Mouse (Mus musculus): ENCODE measurements around the gene Usp38. TPM values are rescaled to one million over a fixed set of nuclear protein-coding genes. Genes with fewer than 3 reads are reported as not detected.

Usp38 gene
- polyA plus RNA-seq, 1 experiment from 2014 or later, result 20.0 TPM

DNA sequence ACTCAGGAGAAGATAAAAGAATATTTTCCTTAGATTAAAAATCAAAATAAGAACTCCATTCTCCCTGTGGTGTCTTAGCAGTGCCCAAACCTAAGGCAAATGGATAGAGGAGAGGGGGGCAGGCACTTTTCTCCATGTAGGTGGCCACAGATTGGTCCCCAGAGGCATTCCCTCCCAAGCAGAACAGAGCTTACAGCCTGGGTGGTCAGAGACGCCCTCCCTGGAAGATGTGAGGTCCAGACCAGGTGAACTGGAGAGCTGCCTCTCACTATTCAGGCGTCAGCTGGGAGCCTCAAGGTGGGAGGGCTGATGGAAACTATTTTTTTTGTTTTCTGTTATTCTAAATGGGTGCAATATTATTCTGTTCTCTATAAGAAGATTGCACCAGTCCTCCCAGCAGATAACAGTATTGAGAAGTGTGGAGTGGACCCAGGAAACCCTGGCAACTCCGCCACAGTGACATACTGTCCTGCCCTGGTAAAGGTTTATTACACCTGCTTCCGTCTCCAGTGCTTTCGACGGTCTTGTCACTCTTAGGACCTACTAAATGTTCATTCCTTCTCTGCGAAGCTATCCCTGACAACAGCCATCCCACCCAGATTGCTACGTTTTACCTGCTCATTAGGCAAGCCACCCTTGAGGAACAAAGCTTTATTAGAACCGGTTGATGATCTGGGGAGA, 55.0 kb downstream of the Usp38 start:
- peaks cover 9% of the 10 kb centered on the region; the same call in 1 of the 2 replicates for H3K9me3 ChIP-seq (replicated peaks)
- WGBS, result 47% methylated on average over 9 of the region's 9 CpGs
- H3K27ac ChIP-seq, result peak overlapping the region; percentile 37; the same call in 1 of the 2 replicates
- 0 out of 2 replicates have a peak overlapping the region, but pooled peaks have one; percentile 14 for H3K4me2 ChIP-seq
- H3K4me1 ChIP-seq, result peaks cover 16% of the 10 kb centered on the region; the same call in 1 of the 2 replicates
- H3K4me3 ChIP-seq (replicated peaks), result no peak overlapping the region
- no peaks in the 10 kb centered on the region for H3K36me3 ChIP-seq
- peak; percentile 55; the same call in 1 of the 2 replicates for ATAC-seq (replicated peaks; ENCODE audit: low FRiP score)
- H3K27me3 ChIP-seq, result no peaks in the 10 kb centered on the region
- no peak overlapping the region for H3K9ac ChIP-seq

DNA sequence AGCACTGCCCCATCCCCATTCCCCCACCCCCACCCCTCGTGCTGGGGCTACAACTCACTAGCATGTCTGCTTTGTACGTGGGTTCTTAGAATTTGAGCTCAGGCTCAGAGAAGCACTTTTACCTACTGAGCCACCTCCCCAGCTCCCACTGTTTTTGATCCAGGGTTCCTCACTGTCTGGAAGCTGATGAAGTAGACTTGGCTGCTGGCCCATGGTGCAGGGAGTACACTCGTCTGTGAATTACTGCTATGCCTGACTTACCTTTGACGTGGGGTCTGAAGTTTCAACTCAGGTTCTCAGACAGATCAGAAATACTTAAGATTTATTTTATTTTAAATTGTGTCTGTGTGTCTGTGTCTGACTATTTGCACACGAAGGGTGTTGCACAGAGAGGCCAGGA, 57.0 kb downstream of the Usp38 start:
- H3K4me3 ChIP-seq (replicated peaks), result no peak overlapping the region

GRCm38 (mm10) chr8:80952973-80953372, 61.8 kb downstream of the Usp38 start:
- Histone ChIP-seq H3K27me3 (no peaks in the 10 kb centered on the region), H3K27ac (no peak overlapping the region), H3K4me3 (replicated peaks) (no peak overlapping the region), H3K4me1 (peaks cover 24% of the 10 kb centered on the region), H3K9me3 (replicated peaks) (peaks cover 9% of the 10 kb centered on the region; the same call in 1 of the 2 replicates), H3K9ac (no peak overlapping the region), H3K36me3 (no peaks in the 10 kb centered on the region), H3K4me2 (no peak overlapping the region)
- ATAC-seq (replicated peaks; ENCODE audit: low FRiP score), result no peak
- 84% methylated on average over 3 of the region's 3 CpGs for WGBS

More for the DNA sequence above, 57.0 kb downstream of the Usp38 start:
- H3K9ac ChIP-seq, result no peak overlapping the region
- no peak overlapping the region for H3K27ac ChIP-seq
- peaks cover 9% of the 10 kb centered on the region; the same call in 1 of the 2 replicates for H3K9me3 ChIP-seq (replicated peaks)
- H3K4me2 ChIP-seq, result no peak overlapping the region
- peaks cover 16% of the 10 kb centered on the region; the same call in 1 of the 2 replicates for H3K4me1 ChIP-seq
- 38% methylated on average over 5 of the region's 5 CpGs for WGBS
- no peaks in the 10 kb centered on the region for H3K27me3 ChIP-seq
- peak; percentile 53 for ATAC-seq (replicated peaks; ENCODE audit: low FRiP score)
- no peaks in the 10 kb centered on the region for H3K36me3 ChIP-seq

- WGBS, result 40% methylated on average over 6 of the region's 6 CpGs
- H3K4me1 ChIP-seq, result peaks cover 24% of the 10 kb centered on the region
- no peak overlapping the region for H3K4me2 ChIP-seq
- ATAC-seq (replicated peaks; ENCODE audit: low FRiP score), result no peak
- no peak overlapping the region for H3K9ac ChIP-seq
- no peaks in the 10 kb centered on the region for H3K27me3 ChIP-seq
- H3K9me3 ChIP-seq (replicated peaks), result peaks cover 9% of the 10 kb centered on the region; the same call in 1 of the 2 replicates
- no peaks in the 10 kb centered on the region for H3K36me3 ChIP-seq
- no peak overlapping the region for H3K4me3 ChIP-seq (replicated peaks)
- 0 out of 2 replicates have a peak overlapping the region, but pooled peaks have one; percentile 41 for H3K27ac ChIP-seq
Observed at GRCm38 (mm10) chr8:80952235-80952915, 62.4 kb downstream of the Usp38 start.

GRCm38 (mm10) chr8:80948405-80949183, 66.1 kb downstream of the Usp38 start:
- peaks cover 24% of the 10 kb centered on the region for H3K4me1 ChIP-seq
- ATAC-seq (replicated peaks; ENCODE audit: low FRiP score), result no peak
- no peak overlapping the region for H3K4me3 ChIP-seq (replicated peaks)
- H3K4me2 ChIP-seq, result no peak overlapping the region
- no peaks in the 10 kb centered on the region for H3K9me3 ChIP-seq (replicated peaks)
- no peaks in the 10 kb centered on the region for H3K27me3 ChIP-seq
- H3K27ac ChIP-seq, result peak overlapping the region; percentile 14; the same call in 1 of the 2 replicates
- WGBS, result 57% methylated on average over 7 of the region's 7 CpGs
- H3K9ac ChIP-seq, result no peak overlapping the region
- no peaks in the 10 kb centered on the region for H3K36me3 ChIP-seq

- H3K27me3 ChIP-seq, result no peaks in the 10 kb centered on the region
- no peak overlapping the region for H3K4me2 ChIP-seq
- no peak overlapping the region for H3K4me3 ChIP-seq (replicated peaks)
- no peaks in the 10 kb centered on the region for H3K36me3 ChIP-seq
- no peaks in the 10 kb centered on the region for H3K9me3 ChIP-seq (replicated peaks)
- H3K27ac ChIP-seq, result no peak overlapping the region
- no peak for ATAC-seq (replicated peaks; ENCODE audit: low FRiP score)
- H3K4me1 ChIP-seq, result peaks cover 7% of the 10 kb centered on the region
- no peak overlapping the region for H3K9ac ChIP-seq
- 89% methylated on average over 3 of the region's 3 CpGs for WGBS
Observed at GRCm38 (mm10) chr8:80943742-80944141, 71.0 kb downstream of the Usp38 start.

DNA sequence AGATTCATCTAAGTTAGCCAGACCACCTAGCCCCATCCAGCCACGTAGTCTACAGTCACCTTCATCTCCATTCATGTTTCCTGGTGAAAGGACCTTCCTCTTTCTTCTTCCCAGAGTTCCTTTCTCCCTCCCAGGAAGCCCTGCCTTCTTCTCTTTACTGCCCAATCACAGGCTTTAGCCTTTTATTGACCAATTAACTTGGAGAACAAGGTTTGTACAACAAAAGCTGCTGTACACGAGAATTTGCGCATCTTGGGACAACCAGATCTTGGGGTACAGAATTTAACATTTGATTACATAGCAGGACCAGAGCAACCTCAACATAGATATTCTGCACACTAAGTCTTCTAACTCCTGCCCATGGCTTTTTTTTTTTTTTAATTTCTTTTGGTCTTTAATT, 73.1 kb downstream of the Usp38 start:
- H3K27me3 ChIP-seq, result no peaks in the 10 kb centered on the region
- ATAC-seq (replicated peaks; ENCODE audit: low FRiP score), result no peak
- no peaks in the 10 kb centered on the region for H3K9me3 ChIP-seq (replicated peaks)
- H3K4me3 ChIP-seq (replicated peaks), result no peak overlapping the region
- H3K4me1 ChIP-seq, result peaks cover 9% of the 10 kb centered on the region
- no peak overlapping the region for H3K4me2 ChIP-seq
- no peak overlapping the region for H3K9ac ChIP-seq
- WGBS, result 95% methylated on average over 3 of the region's 3 CpGs
- no peak overlapping the region for H3K27ac ChIP-seq
- H3K36me3 ChIP-seq, result no peaks in the 10 kb centered on the region

DNA sequence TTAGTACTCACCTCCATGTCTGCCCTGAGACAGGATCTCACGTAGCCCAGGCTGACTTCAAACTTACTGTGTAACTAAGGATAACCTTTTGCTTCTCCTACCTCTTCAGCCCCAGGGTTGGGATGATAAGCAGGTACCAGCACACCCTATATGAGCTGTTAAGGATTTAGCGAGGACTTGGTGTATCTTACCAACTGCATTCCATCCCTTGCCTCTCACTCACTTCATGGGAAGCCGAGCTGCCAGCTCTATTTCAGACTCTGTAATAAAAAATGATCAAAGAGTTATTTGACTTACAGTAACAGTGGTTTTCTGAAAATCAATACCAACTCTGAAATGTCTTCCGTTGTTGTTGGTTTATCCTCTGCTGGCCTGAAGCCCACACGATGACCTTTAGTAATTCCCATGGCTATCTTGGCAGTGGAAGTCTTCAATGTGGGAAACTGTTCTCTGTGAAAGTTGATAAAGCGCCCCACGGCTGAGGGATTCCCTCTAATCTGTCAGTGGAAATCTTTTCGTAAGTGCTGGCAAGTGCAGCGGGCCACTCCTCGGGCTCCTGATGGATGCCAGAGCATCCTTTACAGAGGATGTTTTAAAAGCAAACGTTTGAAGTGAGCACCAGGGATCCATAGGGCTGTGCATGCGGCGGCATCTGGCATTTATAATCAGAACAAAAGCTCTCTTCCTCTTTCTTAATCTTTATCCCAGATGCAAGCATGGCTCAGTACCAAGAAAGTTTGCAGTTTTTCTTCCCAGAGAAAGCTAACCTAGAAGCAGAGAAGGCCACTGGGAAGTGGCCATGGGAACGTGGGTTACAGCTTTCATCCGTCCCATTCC, 76.7 kb downstream of the Usp38 start:
- Histone ChIP-seq H3K27ac (no peak overlapping the region), H3K4me1 (peaks cover 11% of the 10 kb centered on the region), H3K4me3 (replicated peaks) (no peak overlapping the region), H3K9ac (no peak overlapping the region), H3K36me3 (no peaks in the 10 kb centered on the region), H3K9me3 (replicated peaks) (no peaks in the 10 kb centered on the region), H3K27me3 (no peaks in the 10 kb centered on the region), H3K4me2 (no peak overlapping the region)
- no peak for ATAC-seq (replicated peaks; ENCODE audit: low FRiP score)
- 55% methylated on average over 15 of the region's 15 CpGs for WGBS

Other genes with a start within 250 kb of the Usp38 start
- gene Gab1, start 134.4 kb downstream of the Usp38 start, polyA plus RNA-seq (2015; fragmentation: Nextera tagmentation; extraction: Ambion mirVana), result 16.4 and 16.8 TPM in 2 replicates

Data from kidney, embryonic 15.5 days (tissue).